Mouse (Mus musculus) ovary, adult 18-20 months (tissue): Measurements from ENCODE around the gene Gm9999.

Experiments used
- DNase-seq: peaks from one replicate; pipeline ENCODE4 v3.0.0; 2022; ENCODE audit warnings: low spot score, mixed read lengths

The Gm9999 gene

DNA sequence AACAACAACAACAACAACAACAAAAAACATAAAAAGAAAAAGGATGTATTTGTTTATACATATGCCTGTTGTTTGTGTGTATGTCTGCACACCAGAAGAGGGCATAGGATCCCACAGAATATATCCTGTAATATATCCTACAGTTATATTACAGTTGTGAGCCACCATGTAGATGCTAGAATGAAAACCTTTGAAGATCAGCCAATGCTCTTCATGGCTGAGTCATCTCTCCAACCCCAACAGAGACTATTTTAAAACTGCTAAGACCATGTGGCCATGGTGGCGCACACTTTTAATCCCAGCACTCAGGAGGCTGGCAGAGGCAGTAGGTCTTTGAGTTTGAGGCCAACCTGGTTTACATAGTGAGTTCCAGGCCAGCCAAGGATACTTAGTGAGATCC is 44.1 kb downstream of the Gm9999 start:
- no peak for DNase-seq

DNA sequence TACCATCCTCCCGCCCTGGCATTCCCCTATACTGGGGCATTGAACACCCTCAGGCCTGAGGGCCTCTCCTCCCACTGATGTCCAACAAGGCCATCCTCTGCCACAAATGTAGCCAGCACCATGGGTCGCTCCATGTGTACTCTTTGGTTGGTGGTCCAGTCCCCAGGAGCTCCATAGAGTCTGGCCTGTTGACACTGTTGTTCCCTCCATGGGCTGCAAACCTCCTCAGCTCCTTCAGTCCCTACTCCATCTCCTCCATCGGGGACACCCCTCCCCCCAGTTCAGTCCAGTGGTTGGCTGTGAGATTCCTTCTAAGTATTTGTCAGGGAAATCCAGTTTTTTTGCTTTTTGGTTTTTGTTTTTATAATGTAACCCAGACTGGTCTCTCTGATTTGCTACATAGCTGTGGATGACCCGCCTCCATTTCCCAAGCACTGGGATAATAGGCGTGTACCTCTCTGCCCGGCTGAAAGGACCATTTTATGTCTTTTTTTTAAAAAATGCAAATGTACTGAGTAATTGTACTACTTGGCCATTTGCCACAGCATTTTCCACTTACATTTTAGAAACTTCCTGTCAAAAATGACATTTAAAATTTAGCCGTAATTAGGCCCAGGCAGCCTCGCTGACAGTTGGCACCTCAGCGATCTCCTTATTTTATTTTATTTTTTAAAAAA is 47.3 kb downstream of the Gm9999 start:
- no peak for DNase-seq

DNA sequence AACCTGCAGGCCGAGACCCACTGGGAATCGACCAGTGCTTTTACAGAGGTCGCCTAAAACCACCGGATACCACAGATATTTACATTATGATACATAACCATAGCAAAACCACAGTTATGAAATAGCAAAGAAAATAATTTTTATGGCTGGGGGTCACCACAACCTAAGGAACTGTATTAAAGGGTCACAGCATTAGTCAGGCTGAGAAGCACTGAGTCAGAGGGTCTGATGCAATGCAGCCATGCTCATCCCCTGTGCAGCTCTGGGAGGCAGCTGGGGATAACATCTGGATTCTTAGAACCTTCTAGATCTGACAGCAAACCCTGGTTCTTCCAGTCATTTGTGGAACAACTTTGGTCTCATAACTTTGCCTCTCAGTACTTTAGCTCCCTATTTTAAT is 48.0 kb downstream of the Gm9999 start:
- no peak for DNase-seq

DNA sequence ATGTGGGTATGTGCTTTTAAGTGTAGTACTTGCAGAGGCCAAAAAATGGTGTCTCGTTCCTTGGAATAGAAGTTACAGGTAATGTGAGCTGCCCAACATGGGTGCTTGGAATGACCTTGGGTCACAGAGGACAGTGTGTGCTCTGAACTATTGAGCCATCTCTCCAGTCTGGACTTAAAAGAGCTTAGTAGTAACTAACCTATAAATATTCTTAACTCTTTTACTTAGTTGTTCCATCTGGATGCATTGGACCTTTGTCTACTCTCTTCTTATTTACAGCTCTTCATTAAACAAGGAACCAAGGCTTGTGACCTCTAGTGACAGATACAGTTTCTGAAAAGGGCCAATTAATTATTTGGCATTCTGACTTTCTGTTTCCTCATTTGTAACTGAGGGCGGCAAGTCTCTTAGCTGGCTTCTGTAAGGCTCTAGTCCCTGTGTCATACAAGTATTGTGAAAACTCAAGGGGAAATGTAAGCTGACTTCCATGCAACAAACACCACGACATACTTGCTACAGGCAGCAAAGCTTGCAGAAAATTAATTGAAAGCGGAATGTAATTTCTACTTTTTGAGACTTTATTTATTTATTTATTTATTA is 51.5 kb downstream of the Gm9999 start:
- DNase-seq: no peak

DNA sequence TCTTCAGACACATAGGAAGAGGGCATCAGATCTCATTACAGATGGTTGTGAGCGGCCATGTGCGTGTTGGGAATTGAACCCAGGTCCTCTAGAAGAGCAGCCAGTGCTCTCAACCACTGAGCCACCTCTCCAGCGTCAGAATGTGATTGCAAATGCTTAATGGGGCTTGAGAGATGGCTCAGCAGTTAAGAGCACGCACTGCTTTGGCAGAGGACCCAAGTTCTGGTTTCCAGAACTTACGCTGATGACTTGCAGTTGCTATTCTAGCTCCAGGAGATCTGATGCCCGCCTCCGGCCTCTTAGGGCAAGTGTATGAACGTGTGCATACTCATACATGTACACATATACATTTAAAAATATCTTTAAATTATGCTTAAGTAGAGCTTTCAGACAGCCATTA is 52.0 kb downstream of the Gm9999 start:
- no peak for DNase-seq
